Mouse (Mus musculus): Measurements from ENCODE around the gene Inpp5a. TPM values are rescaled to one million over a fixed set of nuclear protein-coding genes. Genes with fewer than 3 reads are reported as not detected.
A peak's percentile ranks its signal among the peaks of the same experiment; 100 is the strongest.

Inpp5a gene
- polyA plus RNA-seq, 1 experiment from 2014 or later = 93.9 TPM

- Histone ChIP-seq H3K9me3 (ENCODE audit: control insufficient read depth, low read length) (no peaks in the 10 kb centered on the region), H3K4me3 (ENCODE audit: control insufficient read depth in 1 of 2, insufficient read depth in 1 of 2, low read depth in 1 of 2, low read length in 2 of 2) (no peak overlapping the region), H3K36me3 (ENCODE audit: control insufficient read depth, insufficient read depth, low read length) (peaks cover 15% of the 10 kb centered on the region), H3K4me1 (ENCODE audit: control insufficient read depth in 2 of 2, insufficient read depth in 2 of 2, low read length in 2 of 2) (peaks cover 20 to 34% of the 10 kb centered on the region in 2 experiments), H3K27ac (replicated peaks in 1 of 2; ENCODE audit: control insufficient read depth in 1 of 2, insufficient read depth in 1 of 2, low read depth in 2 of 2, low read length in 2 of 2) (no peak overlapping the region), H3K4me2 (ENCODE audit: low read length) (no peak overlapping the region), H3K9ac (ENCODE audit: low read length) (no peak overlapping the region), H3K27me3 (ENCODE audit: control insufficient read depth, insufficient read depth, low read length) (no peaks in the 10 kb centered on the region)
- WGBS = 76% methylated on average over 6 of the region's 6 CpGs
- no peak for ATAC-seq (ENCODE audit: insufficient number of reproducible peaks, insufficient read depth, low FRiP score, low read depth)
Measured at GRCm38 (mm10) chr7:139456759-139457158, 67.8 kb downstream of the Inpp5a start.

DNA sequence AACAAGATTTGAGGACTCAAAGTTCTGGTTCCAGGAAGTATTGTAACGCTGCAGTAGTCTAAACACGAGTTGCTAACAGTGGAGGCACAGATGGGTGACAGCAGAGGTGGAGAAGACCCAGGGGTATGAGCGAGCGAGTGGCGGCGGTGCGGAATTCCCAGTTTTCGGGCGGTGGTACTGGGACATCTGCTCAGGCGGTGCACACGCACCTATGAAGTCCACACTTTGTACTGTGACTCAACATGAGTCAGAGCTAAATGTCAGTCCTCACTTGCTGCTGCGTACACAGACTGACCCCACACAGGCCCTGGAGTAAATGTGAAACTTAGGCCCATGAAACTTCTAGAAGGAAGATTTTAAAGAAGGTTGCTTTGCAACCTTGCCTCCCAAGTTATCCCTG is 72.4 kb downstream of the Inpp5a start:
- Histone ChIP-seq H3K27ac (replicated peaks in 1 of 2; ENCODE audit: control insufficient read depth in 1 of 2, insufficient read depth in 1 of 2, low read depth in 2 of 2, low read length in 2 of 2) (no peak overlapping the region), H3K36me3 (ENCODE audit: control insufficient read depth, insufficient read depth, low read length) (peaks cover 8% of the 10 kb centered on the region; the same call in 1 of the 2 replicates), H3K4me3 (ENCODE audit: control insufficient read depth in 1 of 2, insufficient read depth in 1 of 2, low read depth in 1 of 2, low read length in 2 of 2) (no peak overlapping the region), H3K4me2 (ENCODE audit: low read length) (no peak overlapping the region), H3K9me3 (ENCODE audit: control insufficient read depth, low read length) (no peaks in the 10 kb centered on the region), H3K4me1 (ENCODE audit: control insufficient read depth in 2 of 2, insufficient read depth in 2 of 2, low read length in 2 of 2) (peaks cover 13 to 36% of the 10 kb centered on the region in 2 experiments), H3K9ac (ENCODE audit: low read length) (no peak overlapping the region), H3K27me3 (ENCODE audit: control insufficient read depth, insufficient read depth, low read length) (no peaks in the 10 kb centered on the region)
- ATAC-seq (ENCODE audit: insufficient number of reproducible peaks, insufficient read depth, low FRiP score, low read depth) = no peak
- WGBS = 83% methylated on average over 12 of the region's 12 CpGs

DNA sequence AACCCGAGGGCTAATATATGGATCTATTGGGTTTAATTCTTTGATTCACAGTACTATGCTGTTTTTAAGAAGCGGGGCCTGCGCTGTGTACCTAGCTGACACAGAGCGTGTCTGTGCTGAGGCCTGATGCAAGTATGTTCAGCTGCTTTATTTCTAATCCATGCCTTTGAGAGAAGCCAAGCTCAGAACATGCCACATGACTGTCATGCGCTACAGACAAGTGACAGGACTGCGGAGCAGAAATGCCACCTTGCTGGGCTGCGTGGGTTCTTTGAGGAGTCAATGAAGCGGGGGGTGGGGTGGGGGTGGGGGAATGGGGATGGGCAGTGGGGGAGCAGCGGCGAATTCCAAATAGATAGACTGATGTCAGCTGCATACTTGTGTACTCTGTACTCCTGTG is 73.2 kb downstream of the Inpp5a start:
- H3K27ac ChIP-seq (replicated peaks in 1 of 2; ENCODE audit: control insufficient read depth in 1 of 2, insufficient read depth in 1 of 2, low read depth in 2 of 2, low read length in 2 of 2) = no peak overlapping the region
- H3K9ac ChIP-seq (ENCODE audit: low read length) = no peak overlapping the region; the same call in 1 of the 2 replicates

DNA sequence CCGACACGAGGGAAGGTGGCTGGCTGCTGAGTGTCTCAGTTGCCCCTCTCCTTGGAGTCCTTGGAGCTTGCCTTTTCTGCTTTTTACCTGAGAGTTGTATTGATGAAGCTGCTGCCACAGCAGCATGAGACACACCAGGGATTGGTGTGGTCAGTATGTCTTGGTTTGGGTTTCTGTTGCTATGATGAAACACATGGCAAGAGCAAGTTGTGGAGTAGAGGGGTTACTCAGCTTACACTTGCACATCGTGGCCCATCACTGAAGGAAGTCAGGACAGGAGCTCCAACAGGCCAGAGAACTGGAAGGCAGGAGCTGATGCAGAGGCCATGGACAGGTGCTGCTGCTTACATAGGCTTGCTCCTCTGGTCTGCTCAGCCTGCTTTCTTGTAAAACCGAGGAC is 76.6 kb downstream of the Inpp5a start:
- WGBS = 71% methylated on average over 4 of the region's 4 CpGs
- Histone ChIP-seq H3K4me3 (ENCODE audit: control insufficient read depth in 1 of 2, insufficient read depth in 1 of 2, low read depth in 1 of 2, low read length in 2 of 2) (no peak overlapping the region), H3K27ac (replicated peaks in 1 of 2; ENCODE audit: control insufficient read depth in 1 of 2, insufficient read depth in 1 of 2, low read depth in 2 of 2, low read length in 2 of 2) (peak overlapping the region in 1 of 2 experiments; percentile 97; a peak in 1 of 4 replicates), H3K36me3 (ENCODE audit: control insufficient read depth, insufficient read depth, low read length) (no peaks in the 10 kb centered on the region), H3K9ac (ENCODE audit: low read length) (no peak overlapping the region), H3K4me1 (ENCODE audit: control insufficient read depth in 2 of 2, insufficient read depth in 2 of 2, low read length in 2 of 2) (peaks cover 43 to 71% of the 10 kb centered on the region in 2 experiments), H3K4me2 (ENCODE audit: low read length) (no peak overlapping the region), H3K27me3 (ENCODE audit: control insufficient read depth, insufficient read depth, low read length) (no peaks in the 10 kb centered on the region), H3K9me3 (ENCODE audit: control insufficient read depth, low read length) (no peaks in the 10 kb centered on the region)
- no peak for ATAC-seq (ENCODE audit: insufficient number of reproducible peaks, insufficient read depth, low FRiP score, low read depth)

More for the DNA sequence above, 73.2 kb downstream of the Inpp5a start:
- no peaks in the 10 kb centered on the region for H3K9me3 ChIP-seq (ENCODE audit: control insufficient read depth, low read length)
- WGBS = 69% methylated on average over 10 of the region's 10 CpGs
- peaks cover 8% of the 10 kb centered on the region; the same call in 1 of the 2 replicates for H3K36me3 ChIP-seq (ENCODE audit: control insufficient read depth, insufficient read depth, low read length)
- H3K27me3 ChIP-seq (ENCODE audit: control insufficient read depth, insufficient read depth, low read length) = no peaks in the 10 kb centered on the region
- no peak overlapping the region for H3K4me3 ChIP-seq (ENCODE audit: control insufficient read depth in 1 of 2, insufficient read depth in 1 of 2, low read depth in 1 of 2, low read length in 2 of 2)
- ATAC-seq (ENCODE audit: insufficient number of reproducible peaks, insufficient read depth, low FRiP score, low read depth) = no peak
- no peak overlapping the region for H3K4me2 ChIP-seq (ENCODE audit: low read length)
- H3K4me1 ChIP-seq (ENCODE audit: control insufficient read depth in 2 of 2, insufficient read depth in 2 of 2, low read length in 2 of 2) = peaks cover 21 to 44% of the 10 kb centered on the region in 2 experiments

DNA sequence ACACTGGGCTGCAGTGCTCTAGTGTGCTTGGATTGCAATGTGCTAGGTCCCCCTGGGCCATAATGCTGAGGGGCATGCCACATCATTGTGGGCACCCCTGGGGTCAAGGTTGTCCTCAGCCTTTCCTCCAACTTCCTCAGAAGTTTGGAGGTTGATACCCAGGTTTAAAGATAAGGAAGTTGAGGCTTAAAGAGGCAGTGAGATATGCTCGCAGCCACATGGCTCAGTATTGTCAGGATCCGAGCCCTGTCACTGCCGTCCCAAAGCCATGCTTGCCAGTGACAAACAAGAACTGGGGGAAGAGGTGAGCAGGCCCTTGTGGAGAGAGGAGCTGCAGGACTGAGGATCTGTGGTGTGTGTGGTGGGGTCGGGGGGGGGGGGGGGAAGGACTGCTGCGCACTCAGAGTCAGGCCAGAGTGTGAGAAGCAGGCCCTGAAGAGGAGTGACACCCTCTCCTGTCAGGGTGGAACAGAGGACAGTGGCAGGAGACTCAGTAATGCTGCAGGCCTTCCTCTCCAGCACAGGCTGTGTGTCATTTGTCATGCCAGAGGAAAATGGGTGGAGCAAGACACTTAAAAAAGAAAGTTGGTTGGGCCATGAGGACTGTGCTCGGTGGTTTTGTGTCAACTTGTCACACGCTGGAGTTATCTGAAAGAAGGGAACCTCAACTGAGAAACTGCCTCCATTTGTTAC is 77.7 kb downstream of the Inpp5a start:
- Histone ChIP-seq H3K9ac (ENCODE audit: low read length) (peak overlapping the region; percentile 63), H3K4me3 (ENCODE audit: control insufficient read depth in 1 of 2, insufficient read depth in 1 of 2, low read depth in 1 of 2, low read length in 2 of 2) (no peak overlapping the region), H3K36me3 (ENCODE audit: control insufficient read depth, insufficient read depth, low read length) (no peaks in the 10 kb centered on the region), H3K4me2 (ENCODE audit: low read length) (no peak overlapping the region), H3K9me3 (ENCODE audit: control insufficient read depth, low read length) (no peaks in the 10 kb centered on the region), H3K4me1 (ENCODE audit: control insufficient read depth in 2 of 2, insufficient read depth in 2 of 2, low read length in 2 of 2) (peaks cover 43 to 78% of the 10 kb centered on the region in 2 experiments), H3K27ac (replicated peaks in 1 of 2; ENCODE audit: control insufficient read depth in 1 of 2, insufficient read depth in 1 of 2, low read depth in 2 of 2, low read length in 2 of 2) (peak overlapping the region; percentile 97 to 98), H3K27me3 (ENCODE audit: control insufficient read depth, insufficient read depth, low read length) (no peaks in the 10 kb centered on the region)
- ATAC-seq (ENCODE audit: insufficient number of reproducible peaks, insufficient read depth, low FRiP score, low read depth) = no peak
- WGBS = 24% methylated on average over 6 of the region's 7 CpGs

GRCm38 (mm10) chr7:139467177-139467895 is 78.4 kb downstream of the Inpp5a start:
- Histone ChIP-seq H3K4me2 (ENCODE audit: low read length) (no peak overlapping the region), H3K9me3 (ENCODE audit: control insufficient read depth, low read length) (no peaks in the 10 kb centered on the region), H3K4me1 (ENCODE audit: control insufficient read depth in 2 of 2, insufficient read depth in 2 of 2, low read length in 2 of 2) (peaks cover 43 to 80% of the 10 kb centered on the region in 2 experiments), H3K36me3 (ENCODE audit: control insufficient read depth, insufficient read depth, low read length) (no peaks in the 10 kb centered on the region), H3K27ac (replicated peaks in 1 of 2; ENCODE audit: control insufficient read depth in 1 of 2, insufficient read depth in 1 of 2, low read depth in 2 of 2, low read length in 2 of 2) (peak overlapping the region; percentile 97 to 98), H3K4me3 (ENCODE audit: control insufficient read depth in 1 of 2, insufficient read depth in 1 of 2, low read depth in 1 of 2, low read length in 2 of 2) (no peak overlapping the region), H3K9ac (ENCODE audit: low read length) (peak overlapping the region; percentile 63), H3K27me3 (ENCODE audit: control insufficient read depth, insufficient read depth, low read length) (no peaks in the 10 kb centered on the region)
- WGBS = 37% methylated on average over 10 of the region's 10 CpGs
- no peak for ATAC-seq (ENCODE audit: insufficient number of reproducible peaks, insufficient read depth, low FRiP score, low read depth)

- peak; percentile 89 for ATAC-seq (ENCODE audit: insufficient number of reproducible peaks, insufficient read depth, low FRiP score, low read depth)
- H3K4me1 ChIP-seq (ENCODE audit: control insufficient read depth in 2 of 2, insufficient read depth in 2 of 2, low read length in 2 of 2) = peaks cover 46 to 83% of the 10 kb centered on the region in 2 experiments
Measured at GRCm38 (mm10) chr7:139467896-139468279, 79.0 kb downstream of the Inpp5a start.

More at GRCm38 (mm10) chr7:139467896-139468279, 79.0 kb downstream of the Inpp5a start:
- H3K27ac ChIP-seq (replicated peaks in 1 of 2; ENCODE audit: control insufficient read depth in 1 of 2, insufficient read depth in 1 of 2, low read depth in 2 of 2, low read length in 2 of 2) = peak overlapping the region; percentile 97 to 98
- H3K4me2 ChIP-seq (ENCODE audit: low read length) = no peak overlapping the region
- H3K4me3 ChIP-seq (ENCODE audit: control insufficient read depth in 1 of 2, insufficient read depth in 1 of 2, low read depth in 1 of 2, low read length in 2 of 2) = no peak overlapping the region
- no peaks in the 10 kb centered on the region for H3K9me3 ChIP-seq (ENCODE audit: control insufficient read depth, low read length)
- H3K9ac ChIP-seq (ENCODE audit: low read length) = peak overlapping the region; percentile 63
- 23% methylated on average over 4 of the region's 4 CpGs for WGBS
- H3K27me3 ChIP-seq (ENCODE audit: control insufficient read depth, insufficient read depth, low read length) = no peaks in the 10 kb centered on the region
- H3K36me3 ChIP-seq (ENCODE audit: control insufficient read depth, insufficient read depth, low read length) = no peaks in the 10 kb centered on the region
